Mouse (Mus musculus) forebrain, embryonic 14.5 days (tissue): ENCODE results near the gene Rcl1. TPM values are rescaled to one million over a fixed set of nuclear protein-coding genes. Genes with fewer than 3 reads are reported as not detected.

ENCODE experiments used
- ATAC-seq: fragments of 200-750 bp; cut with Nextera tagmentation; 2 replicates; pipeline ENCODE4 v1.8.0; 2017; ENCODE audit warnings: mild to moderate bottlenecking, moderate library complexity
- DNase-seq: peaks from one replicate; pipeline ENCODE4 v3.0.0-alpha.2; 2015; ENCODE audit warnings: low spot score
- H3K27ac ChIP-seq: fragments of 300-500 bp; sonication (generic); 2 replicates; pipeline ENCODE4 v1.5.1; 2014; ENCODE audit warnings: low read depth, mild to moderate bottlenecking, control low read depth, low read length, moderate library complexity
- H3K27me3 ChIP-seq: fragments of 300-500 bp; sonication (generic); replicated peaks from 2 replicates; pipeline ENCODE4 v1.6.1; 2014; ENCODE audit warnings: low read length, control low read depth, mixed read lengths; ENCODE audit not compliant: control insufficient read depth, insufficient read depth
- H3K36me3 ChIP-seq: fragments of 300-500 bp; sonication (generic); 2 replicates; pipeline ENCODE4 v1.6.1; 2014; ENCODE audit warnings: low read length, control low read depth; ENCODE audit not compliant: control insufficient read depth, insufficient read depth
- H3K4me1 ChIP-seq: fragments of 300-500 bp; sonication (generic); 2 replicates; pipeline ENCODE4 v1.6.1; 2014; ENCODE audit warnings: antibody characterized with exemption, low read length, control low read depth; ENCODE audit not compliant: control insufficient read depth, insufficient read depth
- H3K4me2 ChIP-seq: fragments of 300-500 bp; sonication (generic); 2 replicates; pipeline ENCODE4 v1.6.1; 2014; ENCODE audit warnings: mild to moderate bottlenecking, control low read depth, low read length
- H3K4me3 ChIP-seq: fragments of 300-500 bp; sonication (generic); 2 replicates; pipeline ENCODE4 v1.5.1; 2014; ENCODE audit warnings: low read depth, low read length, control low read depth
- H3K9ac ChIP-seq: fragments of 300-500 bp; sonication (generic); 2 replicates; pipeline ENCODE4 v1.6.1; 2014; ENCODE audit warnings: mild to moderate bottlenecking, low read length, control low read depth, moderate library complexity
- H3K9me3 ChIP-seq: fragments of 300-500 bp; sonication (generic); replicated peaks from 2 replicates; pipeline ENCODE4 v1.6.1; 2016; ENCODE audit warnings: low read length, control low read depth, mixed read lengths; ENCODE audit not compliant: control insufficient read depth
- WGBS: fragments of 180-500 bp; shearing (Covaris S2); extraction: QIAGEN DNeasy Blood & Tissue Kit; methylation state at CpG from one replicate; pipeline ENCODE4 v1.1.7; 2014; 5-methylcytosine and 5-hydroxymethylcytosine counted together
- polyA plus RNA-seq: library from polyadenylated mRNA; unstranded; fragments of >200 nt; fragmentation: Nextera tagmentation; extraction: Ambion mirVana; gene quantifications from 2 replicates; pipeline ENCODE4 v1.2.1, GENCODE M21; 2014

Gene Rcl1
- polyA plus RNA-seq, 1 experiment from 2014 or later: 35.1 TPM

DNA sequence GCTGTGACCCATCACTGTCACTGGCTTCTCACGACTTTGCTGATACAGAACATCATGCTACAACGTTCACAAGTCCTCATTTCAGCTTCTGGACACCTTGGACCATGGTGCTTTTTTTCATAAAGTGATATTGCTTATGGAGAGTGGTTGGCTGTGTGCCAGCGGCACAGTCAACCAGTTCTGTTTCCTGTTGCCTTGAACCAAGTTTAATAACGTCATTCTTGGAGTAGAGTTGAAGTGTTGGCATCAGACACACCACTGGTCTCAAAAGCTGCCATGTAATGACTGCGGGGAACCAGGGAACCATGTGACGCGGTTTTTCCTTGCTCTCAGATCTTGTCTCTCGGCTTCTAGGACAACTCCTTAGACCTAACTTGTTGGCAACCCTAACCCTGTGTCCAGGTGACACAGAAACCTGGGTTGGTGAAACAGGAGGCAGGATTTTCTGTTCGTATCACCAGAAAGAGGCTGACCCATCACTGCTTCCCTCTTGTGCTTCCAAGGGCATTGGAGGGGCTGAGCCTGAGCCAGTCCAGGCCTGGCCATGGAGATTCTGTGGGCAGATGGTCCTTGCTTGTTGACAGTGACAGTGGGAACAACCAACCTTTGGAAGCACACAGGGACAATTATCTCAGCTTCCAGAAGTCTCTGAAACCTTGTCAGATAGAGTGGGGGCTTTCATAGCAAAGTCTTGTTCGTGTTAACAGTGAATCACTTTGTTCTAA lies 37.5 kb downstream of the Rcl1 start:
- Histone ChIP-seq H3K4me3 (no peak overlapping the region), H3K4me2 (no peak overlapping the region), H3K9me3 (no peaks in the 10 kb centered on the region), H3K27ac (no peak overlapping the region), H3K27me3 (no peaks in the 10 kb centered on the region), H3K36me3 (peaks cover 16% of the 10 kb centered on the region), H3K9ac (no peak overlapping the region), H3K4me1 (no peaks in the 10 kb centered on the region)
- 90% methylated on average over 10 of the region's 10 CpGs for WGBS
- DNase-seq (no peak), ATAC-seq (no peak)

DNA sequence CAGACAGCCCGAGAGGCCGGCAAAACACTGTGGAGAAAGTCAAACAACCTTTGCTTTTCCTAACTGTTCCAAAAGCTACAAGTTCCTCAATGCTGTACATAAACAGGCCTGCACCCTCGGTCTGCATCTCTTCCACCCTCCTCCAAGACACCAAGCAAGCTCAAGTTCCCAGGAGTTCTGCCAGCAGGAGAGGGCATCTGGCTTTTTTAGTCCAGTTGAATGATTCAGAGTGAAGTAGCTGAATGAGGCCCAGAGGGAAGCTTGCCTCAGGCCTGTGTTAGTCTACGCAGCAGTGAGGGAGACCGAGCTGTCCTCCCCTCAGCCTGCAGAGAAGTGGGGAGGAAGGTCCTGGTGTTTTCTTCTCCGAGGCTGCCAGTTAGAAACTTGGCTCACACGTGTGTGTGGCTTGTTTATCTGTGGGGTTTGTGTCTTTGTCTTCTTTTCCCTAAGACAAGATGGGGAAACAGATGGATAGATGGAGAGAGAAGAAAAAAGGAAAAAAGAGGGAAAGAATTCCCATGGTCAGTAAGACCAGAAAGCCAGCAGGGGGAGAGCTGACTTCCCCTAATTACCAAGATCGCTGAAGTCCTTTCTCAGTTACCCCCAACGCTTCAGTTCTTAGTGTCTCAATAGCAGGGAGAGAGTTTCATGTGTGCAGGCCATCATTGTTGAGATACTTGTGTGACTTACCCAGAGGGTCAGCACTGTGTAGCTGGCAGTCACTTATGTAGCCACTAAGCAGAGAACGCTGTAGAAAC lies 38.7 kb downstream of the Rcl1 start:
- Histone ChIP-seq H3K36me3 (peaks cover 22% of the 10 kb centered on the region), H3K9ac (no peak overlapping the region), H3K4me1 (no peaks in the 10 kb centered on the region), H3K27me3 (no peaks in the 10 kb centered on the region), H3K4me2 (no peak overlapping the region), H3K4me3 (no peak overlapping the region), H3K9me3 (no peaks in the 10 kb centered on the region), H3K27ac (no peak overlapping the region)
- ATAC-seq (no peak), DNase-seq (peak; percentile 11)
- 77% methylated on average over 10 of the region's 10 CpGs for WGBS

DNA sequence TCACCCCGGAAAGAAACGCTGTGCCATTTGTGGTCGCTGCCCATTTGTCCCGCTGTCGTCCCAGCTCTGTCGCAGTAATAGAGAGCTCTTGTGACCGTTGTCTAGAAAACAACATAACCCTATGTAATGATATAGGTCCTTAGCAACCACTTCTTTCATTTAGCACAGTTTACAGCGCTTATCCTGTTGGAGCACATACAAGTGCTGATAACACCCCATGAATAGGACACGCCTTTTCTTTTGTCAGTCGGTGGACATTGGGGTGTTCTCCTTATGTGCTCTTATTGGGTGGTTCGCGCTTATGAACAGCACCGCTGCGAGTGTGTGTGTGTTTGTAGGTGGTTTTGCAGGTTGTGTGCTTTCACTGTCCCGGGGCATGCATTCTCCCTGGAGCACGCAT lies 39.8 kb downstream of the Rcl1 start:
- no peak for DNase-seq
- no peaks in the 10 kb centered on the region for H3K4me1 ChIP-seq
- no peak for ATAC-seq
- no peak overlapping the region for H3K4me2 ChIP-seq
- H3K9me3 ChIP-seq: no peaks in the 10 kb centered on the region
- 92% methylated on average over 16 of the region's 16 CpGs for WGBS
- H3K27ac ChIP-seq: no peak overlapping the region
- no peak overlapping the region for H3K4me3 ChIP-seq
- H3K27me3 ChIP-seq: no peaks in the 10 kb centered on the region
- H3K36me3 ChIP-seq: peaks cover 26% of the 10 kb centered on the region
- H3K9ac ChIP-seq: no peak overlapping the region

DNA sequence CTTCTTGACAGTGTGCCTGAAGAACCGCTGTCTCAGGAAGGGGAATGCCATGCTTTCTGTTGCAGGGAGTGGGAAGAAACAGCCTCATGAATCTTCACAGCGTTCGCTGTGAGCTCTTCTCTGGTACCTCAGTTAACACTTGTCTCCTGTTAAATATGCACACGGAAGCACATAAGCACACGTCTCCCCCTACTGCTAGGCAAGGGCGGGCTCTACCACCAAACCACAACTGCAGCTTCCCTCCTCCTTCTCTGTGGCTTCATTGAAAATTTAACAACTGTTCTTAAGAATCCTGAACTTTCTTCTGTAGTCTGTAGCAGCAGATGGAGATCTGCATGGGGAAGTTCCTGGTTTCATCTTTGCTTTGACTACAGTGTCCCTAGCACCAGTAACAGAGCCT lies 41.1 kb downstream of the Rcl1 start:
- Histone ChIP-seq H3K36me3 (peaks cover 26% of the 10 kb centered on the region), H3K9me3 (no peaks in the 10 kb centered on the region), H3K27me3 (no peaks in the 10 kb centered on the region), H3K4me2 (no peak overlapping the region), H3K4me1 (no peaks in the 10 kb centered on the region), H3K4me3 (no peak overlapping the region), H3K27ac (no peak overlapping the region), H3K9ac (no peak overlapping the region)
- DNase-seq (no peak), ATAC-seq (no peak)
- 84% methylated on average over 6 of the region's 6 CpGs for WGBS

DNA sequence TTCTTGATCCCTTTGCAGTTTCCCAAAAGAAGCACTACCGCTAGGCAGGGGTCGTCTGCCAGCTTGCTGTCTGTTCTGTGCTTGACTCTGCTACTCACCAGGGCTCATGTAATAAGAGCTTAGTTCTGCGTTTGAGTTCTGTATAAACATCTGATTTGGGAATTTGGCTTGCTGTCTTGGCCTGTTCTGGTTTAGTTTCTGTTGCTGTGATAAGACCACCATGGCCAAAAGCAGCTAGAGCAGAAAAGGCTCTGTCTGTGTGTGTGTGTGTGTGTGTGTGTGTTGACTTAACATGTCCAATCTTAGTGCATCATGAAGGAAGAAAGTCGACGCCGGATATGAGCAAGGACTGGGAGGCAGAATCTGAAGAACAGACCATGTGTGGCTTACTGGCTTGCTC lies 44.2 kb downstream of the Rcl1 start:
- no peaks in the 10 kb centered on the region for H3K27me3 ChIP-seq
- no peak overlapping the region for H3K27ac ChIP-seq
- no peak for ATAC-seq
- WGBS: 92% methylated on average over 6 of the region's 6 CpGs
- no peak for DNase-seq
- no peak overlapping the region for H3K4me2 ChIP-seq
- no peaks in the 10 kb centered on the region for H3K9me3 ChIP-seq
- peaks cover 21% of the 10 kb centered on the region for H3K36me3 ChIP-seq
- H3K9ac ChIP-seq: no peak overlapping the region
- H3K4me3 ChIP-seq: no peak overlapping the region
- H3K4me1 ChIP-seq: no peaks in the 10 kb centered on the region

DNA sequence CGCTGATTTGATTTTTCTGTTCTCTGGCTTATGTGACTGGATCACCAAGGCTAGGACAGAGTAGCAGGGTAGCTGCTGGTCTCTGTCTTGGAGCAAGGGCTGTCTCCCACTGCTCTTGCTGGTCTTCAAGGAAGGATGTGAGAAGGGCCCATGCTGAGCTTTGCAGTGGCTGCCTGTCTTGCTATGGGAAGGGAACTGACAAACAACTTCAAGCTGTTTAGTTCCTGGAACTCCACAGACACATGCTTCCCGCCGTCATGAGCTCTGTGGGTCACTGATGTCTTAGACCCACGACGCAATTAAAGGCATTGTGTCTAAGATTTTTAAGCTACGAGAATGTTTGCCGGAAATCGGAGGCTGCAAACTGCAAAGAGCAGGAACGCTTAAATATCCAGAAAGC lies 45.6 kb downstream of the Rcl1 start:
- H3K4me1 ChIP-seq: no peaks in the 10 kb centered on the region
- DNase-seq (no peak), ATAC-seq (no peak)
- H3K27me3 ChIP-seq: no peaks in the 10 kb centered on the region
- no peak overlapping the region for H3K9ac ChIP-seq
- no peaks in the 10 kb centered on the region for H3K9me3 ChIP-seq
- H3K27ac ChIP-seq: no peak overlapping the region
- H3K36me3 ChIP-seq: peaks cover 21% of the 10 kb centered on the region
- 84% methylated on average over 9 of the region's 9 CpGs for WGBS
- no peak overlapping the region for H3K4me2 ChIP-seq
- H3K4me3 ChIP-seq: no peak overlapping the region

DNA sequence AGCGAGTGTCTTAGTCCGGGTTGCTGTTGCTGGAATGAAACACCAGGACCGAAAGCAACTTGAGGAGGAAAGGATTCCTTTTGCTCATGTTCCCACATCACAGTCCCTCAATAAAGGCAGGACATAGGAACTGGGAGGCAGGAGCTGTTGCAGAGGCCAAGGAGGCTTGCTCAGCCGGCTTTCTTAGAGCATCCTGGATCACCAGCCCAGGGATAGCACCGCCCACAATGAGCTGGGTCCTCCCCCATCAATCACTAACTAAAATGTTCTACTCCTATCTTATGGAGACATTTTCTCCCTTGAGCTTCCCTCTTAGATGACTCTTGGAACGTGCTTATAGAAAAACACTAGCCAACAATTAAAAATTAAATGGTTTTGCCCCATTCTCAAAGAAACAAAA lies 48.4 kb downstream of the Rcl1 start:
- Histone ChIP-seq H3K4me1 (no peaks in the 10 kb centered on the region), H3K4me3 (no peak overlapping the region), H3K27me3 (no peaks in the 10 kb centered on the region), H3K9me3 (no peaks in the 10 kb centered on the region), H3K9ac (no peak overlapping the region), H3K36me3 (peaks cover 6% of the 10 kb centered on the region; the same call in 1 of the 2 replicates), H3K4me2 (no peak overlapping the region), H3K27ac (no peak overlapping the region)
- ATAC-seq (no peak), DNase-seq (no peak)
- WGBS: 77% methylated on average over 6 of the region's 6 CpGs

DNA sequence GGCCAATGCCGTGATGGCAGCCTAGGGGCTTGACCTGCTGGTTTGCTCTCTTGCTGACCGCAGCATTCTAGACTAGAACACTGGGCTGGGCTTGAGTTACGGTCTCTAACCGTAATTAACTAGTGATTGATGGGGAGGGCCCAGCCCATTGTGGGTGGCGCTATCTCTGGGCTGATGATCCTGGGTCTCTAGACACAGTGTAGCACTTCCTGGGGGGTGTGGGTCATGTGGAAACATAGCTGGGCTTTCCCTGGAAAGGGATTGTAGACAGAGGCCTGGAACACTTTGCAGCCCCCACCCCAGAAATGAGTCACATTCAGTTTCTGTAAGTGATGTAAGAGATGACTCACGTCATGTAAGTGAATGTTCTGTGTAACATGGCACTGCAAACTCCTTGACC lies 48.9 kb downstream of the Rcl1 start:
- no peaks in the 10 kb centered on the region for H3K27me3 ChIP-seq
- DNase-seq: no peak
- no peak overlapping the region for H3K27ac ChIP-seq
- H3K4me3 ChIP-seq: no peak overlapping the region
- no peaks in the 10 kb centered on the region for H3K4me1 ChIP-seq
- H3K36me3 ChIP-seq: 0 out of 2 replicates have a peak, but pooled peaks cover 1% of the 10 kb centered on the region
- no peak overlapping the region for H3K9ac ChIP-seq
- no peak for ATAC-seq
- WGBS: 85% methylated on average over 6 of the region's 6 CpGs
- H3K4me2 ChIP-seq: no peak overlapping the region
- no peaks in the 10 kb centered on the region for H3K9me3 ChIP-seq

DNA sequence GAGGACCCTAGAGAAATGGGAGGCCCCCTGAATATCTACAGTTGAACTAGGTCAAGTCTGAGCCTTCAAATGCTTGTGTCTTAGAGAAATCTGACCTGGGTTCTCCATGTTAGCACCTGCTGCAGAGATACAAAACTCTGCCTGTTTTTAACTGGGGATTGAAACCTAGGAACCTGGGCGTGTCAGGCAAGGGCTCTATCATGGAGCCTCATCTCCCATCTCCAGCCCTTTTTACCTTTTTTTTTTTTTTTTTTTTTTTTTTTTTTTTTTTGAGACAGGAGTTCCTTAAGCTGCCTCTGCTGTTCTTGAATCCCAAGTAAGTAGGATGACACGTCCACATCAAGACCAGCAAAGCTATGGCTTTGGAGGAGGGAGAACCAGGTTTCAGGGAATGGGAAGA lies 50.3 kb downstream of the Rcl1 start:
- Histone ChIP-seq H3K4me2 (no peak overlapping the region), H3K9me3 (no peaks in the 10 kb centered on the region), H3K27ac (no peak overlapping the region), H3K36me3 (no peaks in the 10 kb centered on the region), H3K4me1 (no peaks in the 10 kb centered on the region), H3K27me3 (no peaks in the 10 kb centered on the region), H3K9ac (no peak overlapping the region), H3K4me3 (no peak overlapping the region)
- 83% methylated on average over 2 of the region's 2 CpGs for WGBS
- ATAC-seq: no peak
- no peak for DNase-seq
